Comparison of ENCODE assay signal across 8 mouse cellular contexts in genomic region chr1:135811016-135811646, GRCm38 (mm10). TPM values are rescaled to one million over a fixed set of nuclear protein-coding genes. Genes with fewer than 3 reads are reported as not detected.
DNase-seq lines count a peak whose midpoint lies in the region; ATAC-seq and TF ChIP-seq lines count a peak whose summit lies in the region.

No protein-coding gene starts in this region.

- peak; percentile 99 for TF ChIP-seq CTCF in liver, embryonic 14.5 days (IDR thresholded peaks at IDR 0.05; ENCODE audit: low read depth)

- H3K36me3 ChIP-seq in embryonic facial prominence, embryonic 11.5 days (replicated peaks; ENCODE audit: control insufficient read depth, insufficient read depth, low read depth, low read length) = no peaks in the 10 kb centered on the region
- peaks cover 46% of the 10 kb centered on the region for H3K36me3 ChIP-seq in heart, embryonic 12.5 days
- no peaks in the 10 kb centered on the region for H3K36me3 ChIP-seq in kidney, embryonic 15.5 days
- H3K36me3 ChIP-seq in liver, embryonic 14.5 days (replicated peaks; ENCODE audit: control insufficient read depth, insufficient read depth, low read depth) = no peaks in the 10 kb centered on the region
- no peaks in the 10 kb centered on the region for H3K36me3 ChIP-seq in neural tube, embryonic 14.5 days (ENCODE audit: control insufficient read depth, insufficient read depth, low read length)

- no peak for ATAC-seq in embryonic facial prominence, embryonic 11.5 days (replicated peaks; ENCODE audit: insufficient number of reproducible peaks, low FRiP score, low TSS enrichment, low read depth)
- no peak for ATAC-seq in heart, embryonic 12.5 days (ENCODE audit: insufficient number of reproducible peaks, low FRiP score)
- ATAC-seq in kidney, embryonic 15.5 days (replicated peaks; ENCODE audit: low FRiP score) = peak; percentile 35; the same call in 1 of the 2 replicates
- no peak for ATAC-seq in liver, embryonic 14.5 days (ENCODE audit: insufficient read depth)
- ATAC-seq in neural tube, embryonic 14.5 days (ENCODE audit: low read depth) = peak; percentile 64; the same call in 1 of the 2 replicates

- DNase-seq in B cell, adult 2 months = peak; percentile 84 to 87
- peak; percentile 83 for DNase-seq in adrenal gland, postnatal 25 days
- DNase-seq in embryonic facial prominence, embryonic 11.5 days (ENCODE audit: low spot score) = peak; percentile 86
- DNase-seq in liver, embryonic 14.5 days (ENCODE audit: low read depth in 3 of 3, low spot score in 3 of 3) = peak in 2 of 3 experiments; percentile 26 to 45
- peak; percentile 76 for DNase-seq in testis, postnatal 14 days (ENCODE audit: low spot score)

- H3K27ac ChIP-seq in embryonic facial prominence, embryonic 11.5 days (replicated peaks; ENCODE audit: low read depth, low read length) = no peak overlapping the region
- H3K27ac ChIP-seq in heart, embryonic 12.5 days (ENCODE audit: poor library complexity, severe bottlenecking) = peak overlapping the region; percentile 56; the same call in 1 of the 2 replicates
- no peak overlapping the region for H3K27ac ChIP-seq in kidney, embryonic 15.5 days
- no peak overlapping the region for H3K27ac ChIP-seq in liver, embryonic 14.5 days
- H3K27ac ChIP-seq in neural tube, embryonic 14.5 days (ENCODE audit: low read depth, low read length) = no peak overlapping the region

- no peak overlapping the region for H3K4me2 ChIP-seq in embryonic facial prominence, embryonic 11.5 days (ENCODE audit: low read depth, low read length)
- H3K4me2 ChIP-seq in heart, embryonic 12.5 days = no peak overlapping the region
- H3K4me2 ChIP-seq in kidney, embryonic 15.5 days = no peak overlapping the region
- no peak overlapping the region for H3K4me2 ChIP-seq in liver, embryonic 14.5 days (ENCODE audit: low read depth)
- H3K4me2 ChIP-seq in neural tube, embryonic 14.5 days (ENCODE audit: low read depth, low read length) = no peak overlapping the region

- no peak for TF ChIP-seq EP300 in liver, embryonic 14.5 days (IDR thresholded peaks at IDR 0.05; ENCODE audit: low read depth)

- H3K9ac ChIP-seq in embryonic facial prominence, embryonic 11.5 days (replicated peaks; ENCODE audit: low read length) = no peak overlapping the region
- no peak overlapping the region for H3K9ac ChIP-seq in heart, embryonic 12.5 days
- H3K9ac ChIP-seq in kidney, embryonic 15.5 days = no peak overlapping the region
- H3K9ac ChIP-seq in liver, embryonic 14.5 days (replicated peaks) = no peak overlapping the region
- no peak overlapping the region for H3K9ac ChIP-seq in neural tube, embryonic 14.5 days (replicated peaks; ENCODE audit: low read depth, low read length)

- H3K4me1 ChIP-seq in embryonic facial prominence, embryonic 11.5 days (ENCODE audit: control insufficient read depth, insufficient read depth, low read length) = no peaks in the 10 kb centered on the region
- peaks cover 54% of the 10 kb centered on the region for H3K4me1 ChIP-seq in heart, embryonic 12.5 days (replicated peaks)
- peaks cover 34% of the 10 kb centered on the region for H3K4me1 ChIP-seq in kidney, embryonic 15.5 days
- 0 out of 4 replicates have a peak, but pooled peaks cover 0 to 3% of the 10 kb centered on the region in 2 experiments for H3K4me1 ChIP-seq in liver, embryonic 14.5 days (replicated peaks; ENCODE audit: control insufficient read depth in 2 of 2, insufficient read depth in 2 of 2, low read length in 1 of 2)
- no peaks in the 10 kb centered on the region for H3K4me1 ChIP-seq in neural tube, embryonic 14.5 days (ENCODE audit: control insufficient read depth, insufficient read depth, low read length)

- WGBS in embryonic facial prominence, embryonic 11.5 days = 31% methylated on average over 7 of the region's 7 CpGs
- 28% methylated on average over 7 of the region's 7 CpGs for WGBS in heart, embryonic 12.5 days
- WGBS in kidney, embryonic 15.5 days = 31% methylated on average over 7 of the region's 7 CpGs
- WGBS in liver, embryonic 14.5 days (ENCODE audit: insufficient replicate concordance) = 26% methylated on average over 7 of the region's 7 CpGs
- 38% methylated on average over 7 of the region's 7 CpGs for WGBS in neural tube, embryonic 14.5 days

- 0 out of 2 replicates have a peak, but pooled peaks cover 3% of the 10 kb centered on the region for H3K27me3 ChIP-seq in embryonic facial prominence, embryonic 11.5 days (ENCODE audit: control insufficient read depth, insufficient read depth, low read length)
- H3K27me3 ChIP-seq in heart, embryonic 12.5 days (replicated peaks) = no peaks in the 10 kb centered on the region
- H3K27me3 ChIP-seq in kidney, embryonic 15.5 days = peaks cover 2% of the 10 kb centered on the region
- H3K27me3 ChIP-seq in liver, embryonic 14.5 days (ENCODE audit: control insufficient read depth, insufficient read depth, low read length) = peaks cover 2% of the 10 kb centered on the region; the same call in 1 of the 2 replicates
- no peaks in the 10 kb centered on the region for H3K27me3 ChIP-seq in neural tube, embryonic 14.5 days (ENCODE audit: control insufficient read depth, insufficient read depth, low read length)

- no peak overlapping the region for H3K4me3 ChIP-seq in embryonic facial prominence, embryonic 11.5 days (ENCODE audit: low read depth, low read length)
- no peak overlapping the region for H3K4me3 ChIP-seq in heart, embryonic 12.5 days
- no peak overlapping the region for H3K4me3 ChIP-seq in kidney, embryonic 15.5 days (replicated peaks)
- no peak overlapping the region for H3K4me3 ChIP-seq in liver, embryonic 14.5 days (ENCODE audit: insufficient read depth in 1 of 2, low read depth in 2 of 2, low read length in 2 of 2)
- no peak overlapping the region for H3K4me3 ChIP-seq in neural tube, embryonic 14.5 days (ENCODE audit: low read depth, low read length)

- no peaks in the 10 kb centered on the region for H3K9me3 ChIP-seq in embryonic facial prominence, embryonic 11.5 days (replicated peaks; ENCODE audit: control insufficient read depth, low read length)
- no peaks in the 10 kb centered on the region for H3K9me3 ChIP-seq in heart, embryonic 12.5 days (replicated peaks)
- H3K9me3 ChIP-seq in kidney, embryonic 15.5 days (replicated peaks) = no peaks in the 10 kb centered on the region
- H3K9me3 ChIP-seq in liver, embryonic 14.5 days (ENCODE audit: control insufficient read depth, low read length) = no peaks in the 10 kb centered on the region
- no peaks in the 10 kb centered on the region for H3K9me3 ChIP-seq in neural tube, embryonic 14.5 days (ENCODE audit: control insufficient read depth, low read length)

RNA-seq across cellular contexts. Expression of gene Lad1, which starts 7.3 kb away (rescaled TPM):
- not detected in 2 replicates for total RNA-seq in adrenal gland, postnatal 25 days (2021)
- polyA plus RNA-seq in embryonic facial prominence, embryonic 11.5 days (2014; fragmentation: Nextera tagmentation; extraction: Ambion mirVana) = 3.7 and 4.2 TPM in 2 replicates
- polyA plus RNA-seq in heart, embryonic 12.5 days (2016; fragmentation: Nextera tagmentation; extraction: Ambion mirVana) = 3.0 and 3.3 TPM in 2 replicates
- polyA plus RNA-seq in kidney, embryonic 15.5 days (2015; fragmentation: Nextera tagmentation; extraction: Ambion mirVana) = 21.7 and 22.1 TPM in 2 replicates
- polyA plus RNA-seq in liver, embryonic 14.5 days (2012; rRNA removed) = 0.12 and 0.30 TPM in 2 replicates
- 0.13 and 0.14 TPM in 2 replicates for polyA plus RNA-seq in liver, embryonic 14.5 days (2014; fragmentation: Nextera tagmentation; extraction: Ambion mirVana)
- 0.35 and 0.66 TPM in 2 replicates for polyA plus RNA-seq in neural tube, embryonic 14.5 days (2014; fragmentation: Nextera tagmentation; extraction: Ambion mirVana)

RNA-seq across cellular contexts. Expression of gene Tnnt2, which starts 25.0 kb away (rescaled TPM):
- 0.95 and 2.2 TPM in 2 replicates for total RNA-seq in adrenal gland, postnatal 25 days (2021)
- 4.0 and 14.1 TPM in 2 replicates for polyA plus RNA-seq in embryonic facial prominence, embryonic 11.5 days (2014; fragmentation: Nextera tagmentation; extraction: Ambion mirVana)
- polyA plus RNA-seq in heart, embryonic 12.5 days (2016; fragmentation: Nextera tagmentation; extraction: Ambion mirVana) = 5,319 and 5,490 TPM in 2 replicates
- polyA plus RNA-seq in kidney, embryonic 15.5 days (2015; fragmentation: Nextera tagmentation; extraction: Ambion mirVana) = 22.2 and 39.9 TPM in 2 replicates
- 0.16 and 0.68 TPM in 2 replicates for polyA plus RNA-seq in liver, embryonic 14.5 days (2012; rRNA removed)
- 0.19 and 0.39 TPM in 2 replicates for polyA plus RNA-seq in liver, embryonic 14.5 days (2014; fragmentation: Nextera tagmentation; extraction: Ambion mirVana)
- polyA plus RNA-seq in neural tube, embryonic 14.5 days (2014; fragmentation: Nextera tagmentation; extraction: Ambion mirVana) = 2.1 TPM in 1 of 2 replicates, not detected in the other

RNA-seq across cellular contexts. Expression of gene Tnni1, which starts 31.9 kb away (rescaled TPM):
- not detected in 2 replicates for total RNA-seq in adrenal gland, postnatal 25 days (2021)
- polyA plus RNA-seq in embryonic facial prominence, embryonic 11.5 days (2014; fragmentation: Nextera tagmentation; extraction: Ambion mirVana) = 12.5 and 19.1 TPM in 2 replicates
- polyA plus RNA-seq in heart, embryonic 12.5 days (2016; fragmentation: Nextera tagmentation; extraction: Ambion mirVana) = 3,113 and 3,172 TPM in 2 replicates
- polyA plus RNA-seq in kidney, embryonic 15.5 days (2015; fragmentation: Nextera tagmentation; extraction: Ambion mirVana) = 36.1 and 56.2 TPM in 2 replicates
- 0.95 and 1.3 TPM in 2 replicates for polyA plus RNA-seq in liver, embryonic 14.5 days (2012; rRNA removed)
- polyA plus RNA-seq in liver, embryonic 14.5 days (2014; fragmentation: Nextera tagmentation; extraction: Ambion mirVana) = 1.5 and 1.7 TPM in 2 replicates
- 3.2 and 3.4 TPM in 2 replicates for polyA plus RNA-seq in neural tube, embryonic 14.5 days (2014; fragmentation: Nextera tagmentation; extraction: Ambion mirVana)

RNA-seq across cellular contexts. Expression of gene Phlda3, which starts 45.2 kb away (rescaled TPM):
- 31.3 and 35.1 TPM in 2 replicates for total RNA-seq in adrenal gland, postnatal 25 days (2021)
- polyA plus RNA-seq in embryonic facial prominence, embryonic 11.5 days (2014; fragmentation: Nextera tagmentation; extraction: Ambion mirVana) = 33.5 and 35.3 TPM in 2 replicates
- polyA plus RNA-seq in heart, embryonic 12.5 days (2016; fragmentation: Nextera tagmentation; extraction: Ambion mirVana) = 73.0 and 74.1 TPM in 2 replicates
- 79.5 and 86.2 TPM in 2 replicates for polyA plus RNA-seq in kidney, embryonic 15.5 days (2015; fragmentation: Nextera tagmentation; extraction: Ambion mirVana)
- polyA plus RNA-seq in liver, embryonic 14.5 days (2012; rRNA removed) = 3.2 TPM in 2 replicates
- polyA plus RNA-seq in liver, embryonic 14.5 days (2014; fragmentation: Nextera tagmentation; extraction: Ambion mirVana) = 4.5 and 5.2 TPM in 2 replicates
- polyA plus RNA-seq in neural tube, embryonic 14.5 days (2014; fragmentation: Nextera tagmentation; extraction: Ambion mirVana) = 38.4 and 40.2 TPM in 2 replicates

Comparison
In these comparisons a context has a peak if more than half of its experiments do, and no peak if none do; other contexts are left out.
1. DNase-seq: peak in every context shown above with its lines; median percentile 86 in embryonic facial prominence, embryonic 11.5 days; 86 in B cell, adult 2 months; 83 in adrenal gland, postnatal 25 days; 76 in testis, postnatal 14 days; 36 in liver, embryonic 14.5 days.
2. ATAC-seq: peak in kidney, embryonic 15.5 days (single experiment) and neural tube, embryonic 14.5 days (single experiment); none in embryonic facial prominence, embryonic 11.5 days (single experiment), heart, embryonic 12.5 days (single experiment) and liver, embryonic 14.5 days (single experiment).
3. RNA of gene Tnnt2, which starts 25.0 kb away (polyA plus RNA-seq): 5,319 to 5,490 TPM in heart, embryonic 12.5 days; 22.2 to 39.9 TPM in kidney, embryonic 15.5 days, 4.0 to 14.1 TPM in embryonic facial prominence, embryonic 11.5 days, 2.1 TPM in neural tube, embryonic 14.5 days and 0.16 to 0.68 TPM in liver, embryonic 14.5 days; every median in the first group is over 100 times any median in the second.
4. RNA of gene Tnni1, which starts 31.9 kb away (polyA plus RNA-seq): 3,113 to 3,172 TPM in heart, embryonic 12.5 days; 36.1 to 56.2 TPM in kidney, embryonic 15.5 days, 12.5 to 19.1 TPM in embryonic facial prominence, embryonic 11.5 days, 3.2 to 3.4 TPM in neural tube, embryonic 14.5 days and 0.95 to 1.7 TPM in liver, embryonic 14.5 days; every median in the first group is over 10 times any median in the second.